ENCODE assay signal across 29 mouse cellular contexts in the genomic region with DNA sequence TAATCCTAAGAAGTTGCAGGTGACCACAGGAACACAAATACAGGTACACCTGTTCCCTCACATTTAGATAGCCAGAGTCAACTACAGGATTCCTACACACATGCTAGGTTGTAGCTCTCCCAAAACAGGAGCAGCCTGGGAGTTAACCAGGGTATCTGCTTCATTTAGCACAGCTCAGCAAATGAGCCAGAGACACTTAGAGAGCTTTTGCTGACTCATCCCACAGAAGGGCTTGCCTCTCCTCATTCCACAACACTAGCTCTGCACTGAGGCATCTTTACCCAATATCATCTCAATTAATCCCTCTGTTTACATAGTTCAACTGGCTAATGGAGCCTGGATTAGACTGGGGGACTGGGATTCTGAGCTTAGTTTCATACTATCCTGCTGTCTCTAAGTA.
DNase-seq lines count a peak whose midpoint lies in the region; ATAC-seq and TF ChIP-seq lines count a peak whose summit lies in the region.
"Had no signal": no experiment of that assay in that cellular context is flagged by ENCODE, and none has a peak within 500 bp of the region (broad histone marks: within the 10 kb centered on the region; RNA-seq: fewer than 3 reads in every experiment).

No protein-coding gene starts in this region.

- no peaks in the 10 kb centered on the region for H3K79me2 ChIP-seq in CH12.LX (replicated peaks; ENCODE audit: control insufficient read depth, extremely low read depth, insufficient read depth, poor library complexity, severe bottlenecking)

- no peak for ATAC-seq in hindbrain, postnatal 0 days
- peak; percentile 53; the same call in 1 of the 2 replicates for ATAC-seq in stomach, embryonic 16.5 days (ENCODE audit: insufficient read depth, low FRiP score)
- no peak for ATAC-seq in inflammation-experienced regulatory T-cells, adult 6 months
- ATAC-seq: forebrain, embryonic 13.5 days; forebrain, postnatal 0 days; intestine, embryonic 16.5 days; Patski had no signal

- no peak overlapping the region for H3K4me2 ChIP-seq in hindbrain, postnatal 0 days (ENCODE audit: low read depth, low read length)
- no peak overlapping the region for H3K4me2 ChIP-seq in CH12.LX (ENCODE audit: insufficient read depth, low read depth, poor library complexity, severe bottlenecking)
- H3K4me2 ChIP-seq in stomach, embryonic 16.5 days (ENCODE audit: low read depth, low read length) = no peak overlapping the region
- H3K4me2 ChIP-seq: forebrain, embryonic 13.5 days; heart, embryonic 13.5 days; hindbrain, embryonic 12.5 days; hindbrain, embryonic 15.5 days had no signal

- intact Hi-C loops in left cerebral cortex, postnatal 4 days (cut with DNase I) = no loop called here
- intact Hi-C loops in left cerebral cortex, adult 2 months (cut with DNase I) = no loop called here

- TF ChIP-seq POLR2A in CH12.LX (IDR thresholded peaks at IDR 0.05; ENCODE audit: low read depth, low read length) = no peak

- TF ChIP-seq EP300 in CH12.LX (IDR thresholded peaks at IDR 0.05; ENCODE audit: low read length) = no peak

- dilution Hi-C loops in CH12.LX (cut with MboI; ENCODE audit: extremely low pct_ligation_motif_present, extremely low pct_unique_long_range_greater_than_20kb, low sequenced_read_pairs) = no loop called here

- no peaks in the 10 kb centered on the region for H3K36me3 ChIP-seq in hindbrain, postnatal 0 days (ENCODE audit: insufficient read depth, low read length)
- H3K36me3 ChIP-seq in hindbrain, embryonic 10.5 days = no peaks in the 10 kb centered on the region
- H3K36me3 ChIP-seq in CH12.LX (replicated peaks in 1 of 2; ENCODE audit: control insufficient read depth in 1 of 2, insufficient read depth in 1 of 2, low read length in 1 of 2) = peaks cover 0 to 4% of the 10 kb centered on the region in 2 experiments
- no peaks in the 10 kb centered on the region for H3K36me3 ChIP-seq in stomach, embryonic 16.5 days (ENCODE audit: control insufficient read depth, insufficient read depth, low read length)
- H3K36me3 ChIP-seq: forebrain, embryonic 10.5 days; heart, embryonic 10.5 days; heart, embryonic 13.5 days; hindbrain, embryonic 12.5 days; hindbrain, embryonic 15.5 days had no signal

- DNase-seq in hindbrain, postnatal 0 days (ENCODE audit: low spot score) = peak; percentile 4
- DNase-seq in hindbrain, embryonic 10.5 days (ENCODE audit: low spot score) = no peak
- no peak for DNase-seq in CH12.LX (ENCODE audit: extremely low read depth)
- peak; percentile 32 for DNase-seq in Muller cell, postnatal 12 days (ENCODE audit: inconsistent ontology term)
- no peak for DNase-seq in left cerebral cortex, postnatal 4 days
- DNase-seq in left cerebral cortex, adult 2 months (ENCODE audit: extremely low spot score in 1 of 2, low spot score in 2 of 2) = no peak
- DNase-seq: adrenal gland, postnatal 10 days; adrenal gland, postnatal 36 days; B cell, adult 2 months; cerebellum, adult 11 months; cerebellum, adult 2 months; cerebellum, adult 9-11 months; cerebellum, postnatal 25 days; forebrain, postnatal 0 days; gastrocnemius, postnatal 10 days; gastrocnemius, postnatal 36 days; heart, adult 2 months; heart, postnatal 14 days; heart, postnatal 4 days had no signal

- no peak overlapping the region for H3K4me3 ChIP-seq in hindbrain, postnatal 0 days (ENCODE audit: low read length)
- H3K4me3 ChIP-seq in hindbrain, embryonic 10.5 days = no peak overlapping the region
- H3K4me3 ChIP-seq in CH12.LX (replicated peaks in 1 of 3; ENCODE audit: low read depth in 2 of 3, low read length in 2 of 3, poor library complexity in 1 of 3) = no peak overlapping the region
- no peak overlapping the region for H3K4me3 ChIP-seq in stomach, embryonic 16.5 days (replicated peaks; ENCODE audit: low read length)
- no peak overlapping the region for H3K4me3 ChIP-seq in left cerebral cortex, adult 2 months
- H3K4me3 ChIP-seq: forebrain, embryonic 10.5 days; forebrain, embryonic 13.5 days; heart, adult 2 months; heart, embryonic 10.5 days; heart, embryonic 13.5 days; hindbrain, embryonic 12.5 days; hindbrain, embryonic 15.5 days had no signal

- H3K9me3 ChIP-seq in hindbrain, postnatal 0 days (ENCODE audit: low read length) = no peaks in the 10 kb centered on the region
- no peaks in the 10 kb centered on the region for H3K9me3 ChIP-seq in hindbrain, embryonic 10.5 days
- H3K9me3 ChIP-seq in CH12.LX (replicated peaks; ENCODE audit: low read length) = no peaks in the 10 kb centered on the region
- H3K9me3 ChIP-seq in stomach, embryonic 16.5 days (replicated peaks; ENCODE audit: control insufficient read depth, low read length) = no peaks in the 10 kb centered on the region
- H3K9me3 ChIP-seq: forebrain, embryonic 10.5 days; forebrain, embryonic 13.5 days; heart, embryonic 10.5 days; heart, embryonic 13.5 days; hindbrain, embryonic 12.5 days; hindbrain, embryonic 15.5 days had no signal

- H3K4me1 ChIP-seq in hindbrain, postnatal 0 days (ENCODE audit: insufficient read depth, low read length) = no peaks in the 10 kb centered on the region
- H3K4me1 ChIP-seq in hindbrain, embryonic 10.5 days (replicated peaks) = no peaks in the 10 kb centered on the region
- peaks cover 14 to 21% of the 10 kb centered on the region in 2 experiments for H3K4me1 ChIP-seq in CH12.LX (ENCODE audit: control insufficient read depth in 1 of 2, insufficient read depth in 2 of 2)
- H3K4me1 ChIP-seq in stomach, embryonic 16.5 days (ENCODE audit: control insufficient read depth, insufficient read depth, low read length) = no peaks in the 10 kb centered on the region
- H3K4me1 ChIP-seq: forebrain, embryonic 10.5 days; forebrain, embryonic 13.5 days; heart, embryonic 10.5 days; hindbrain, embryonic 12.5 days; hindbrain, embryonic 15.5 days had no signal

- TF ChIP-seq CTCF in hindbrain, postnatal 0 days (IDR thresholded peaks at IDR 0.05; ENCODE audit: low read depth) = no peak
- no peak for TF ChIP-seq CTCF in CH12.LX (conservative IDR thresholded peaks at IDR 0.05 in 1 of 2, IDR thresholded peaks at IDR 0.05 in 1 of 2; ENCODE audit: low read depth in 2 of 2, low read length in 2 of 2)
- TF ChIP-seq CTCF in left cerebral cortex, adult 2 months (IDR thresholded peaks at IDR 0.05) = no peak

- H3K27me3 ChIP-seq in hindbrain, postnatal 0 days (ENCODE audit: insufficient read depth, low read length) = no peaks in the 10 kb centered on the region
- H3K27me3 ChIP-seq in hindbrain, embryonic 10.5 days (ENCODE audit: insufficient read depth, poor library complexity, severe bottlenecking) = no peaks in the 10 kb centered on the region
- H3K27me3 ChIP-seq in CH12.LX (replicated peaks) = no peaks in the 10 kb centered on the region
- no peaks in the 10 kb centered on the region for H3K27me3 ChIP-seq in stomach, embryonic 16.5 days (ENCODE audit: control insufficient read depth, insufficient read depth, low read length)
- H3K27me3 ChIP-seq: forebrain, embryonic 13.5 days; heart, embryonic 13.5 days; hindbrain, embryonic 12.5 days; hindbrain, embryonic 15.5 days; Patski had no signal

- no peak overlapping the region for H3K27ac ChIP-seq in hindbrain, postnatal 0 days
- H3K27ac ChIP-seq in hindbrain, embryonic 10.5 days = no peak overlapping the region
- H3K27ac ChIP-seq in CH12.LX (ENCODE audit: insufficient read depth, low read depth) = no peak overlapping the region
- no peak overlapping the region for H3K27ac ChIP-seq in stomach, embryonic 16.5 days (ENCODE audit: low read length)
- no peak overlapping the region for H3K27ac ChIP-seq in left cerebral cortex, adult 2 months
- H3K27ac ChIP-seq: forebrain, embryonic 10.5 days; forebrain, embryonic 13.5 days; heart, adult 2 months; heart, embryonic 10.5 days; heart, embryonic 13.5 days; hindbrain, embryonic 12.5 days; hindbrain, embryonic 15.5 days had no signal

- no peak overlapping the region for H3K9ac ChIP-seq in hindbrain, postnatal 0 days (replicated peaks; ENCODE audit: low read length)
- H3K9ac ChIP-seq in CH12.LX (ENCODE audit: insufficient read depth, low read depth) = no peak overlapping the region
- no peak overlapping the region for H3K9ac ChIP-seq in stomach, embryonic 16.5 days (ENCODE audit: low read length)
- H3K9ac ChIP-seq: forebrain, embryonic 13.5 days; forebrain, postnatal 0 days; heart, embryonic 13.5 days; hindbrain, embryonic 12.5 days; hindbrain, embryonic 15.5 days had no signal

- TF ChIP-seq RAD21 in CH12.LX (IDR thresholded peaks at IDR 0.05; ENCODE audit: low read depth, low read length) = no peak

- in situ Hi-C loops in CH12.LX (cut with MboI; ENCODE audit: low pct_ligation_motif_present, low pct_unique_long_range_greater_than_20kb, low sequenced_read_pairs) = no loop called here

TF ChIP-seq in CH12.LX, 34 proteins besides CTCF, POLR2A, EP300 and RAD21:
- TF ChIP-seq SIN3A (IDR thresholded peaks at IDR 0.05; ENCODE audit: low read length) (no peak), MAFK (IDR thresholded peaks at IDR 0.05; ENCODE audit: insufficient replicate concordance, low read length) (peak; percentile 77; the same call in 1 of the 2 replicates)

Comparison
In these comparisons a context has a peak if more than half of its experiments do, and no peak if none do; other contexts are left out.
1. DNase-seq: peak in hindbrain, postnatal 0 days (single experiment) and Muller cell, postnatal 12 days (single experiment); none in hindbrain, embryonic 10.5 days (single experiment), CH12.LX (single experiment), left cerebral cortex, postnatal 4 days (single experiment) and left cerebral cortex, adult 2 months (0 of 2).